Mouse (Mus musculus) CH12.LX (cell line): ENCODE measurements around the gene Cpt1a. TPM values are rescaled to one million over a fixed set of nuclear protein-coding genes. Genes with fewer than 3 reads are reported as not detected.

Experiments
- DNase-seq: peaks from one replicate; pipeline ENCODE4 v3.0.0-alpha.2; 2013; ENCODE audit errors: extremely low read depth
- H3K27ac ChIP-seq: 2 replicates; pipeline ENCODE4 v1.5.1; 2012; ENCODE audit warnings: low read depth, mild to moderate bottlenecking, control low read depth, moderate library complexity; ENCODE audit not compliant: insufficient read depth
- H3K27me3 ChIP-seq: replicated peaks from 2 replicates; pipeline ENCODE3; 2012; ENCODE audit warnings: inconsistent platforms
- H3K36me3 ChIP-seq, 2 experiments: replicated peaks in 1 of 2; 2 replicates each; pipeline versions ENCODE3 to v1.6.1; 2012; ENCODE audit warnings: inconsistent platforms in 1 of 2, low read length in 1 of 2, mild to moderate bottlenecking in 1 of 2, mixed read lengths in 1 of 2, moderate library complexity in 1 of 2; ENCODE audit not compliant: control insufficient read depth in 1 of 2, insufficient read depth in 1 of 2
- H3K4me1 ChIP-seq, 2 experiments: 2 replicates each; pipeline ENCODE4 v1.6.1; 2012; ENCODE audit warnings: inconsistent platforms in 1 of 2, moderate library complexity in 1 of 2; ENCODE audit not compliant: insufficient read depth in 2 of 2, control insufficient read depth in 1 of 2
- H3K4me2 ChIP-seq: 2 replicates; pipeline ENCODE4 v1.6.1; 2012; ENCODE audit warnings: low read depth, mild to moderate bottlenecking, control low read depth; ENCODE audit not compliant: poor library complexity, insufficient read depth, severe bottlenecking
- H3K4me3 ChIP-seq, 3 experiments: fragments of 150-350 bp in 1 of 3; sonication (generic) in 1 of 3; replicated peaks in 1 of 3; 2 replicates each; pipeline versions ENCODE3 to v1.5.1; 2011 to 2012; ENCODE audit warnings: low read depth in 2 of 3, low read length in 2 of 3, mild to moderate bottlenecking in 2 of 3, moderate library complexity in 2 of 3, control low read depth in 1 of 3, improper control_type of control experiment in 1 of 3, inconsistent platforms in 1 of 3, mixed read lengths in 1 of 3; ENCODE audit not compliant: poor library complexity in 1 of 3
- H3K79me2 ChIP-seq: replicated peaks from 2 replicates; pipeline ENCODE4 v1.6.1; 2012; ENCODE audit warnings: mild to moderate bottlenecking, moderate library complexity; ENCODE audit not compliant: control insufficient read depth, poor library complexity, insufficient read depth, severe bottlenecking; ENCODE audit errors: extremely low read depth
- H3K9ac ChIP-seq: 2 replicates; pipeline ENCODE4 v1.6.1; 2012; ENCODE audit warnings: low read depth, mild to moderate bottlenecking, control low read depth, moderate library complexity; ENCODE audit not compliant: insufficient read depth
- H3K9me3 ChIP-seq: replicated peaks from 2 replicates; pipeline ENCODE3; 2012; ENCODE audit warnings: low read length, inconsistent platforms, mixed read lengths
- BHLHE40 ChIP-seq: IDR thresholded peaks from 2 replicates; pipeline ENCODE4 v1.6.1; 2011; ENCODE audit warnings: mild to moderate bottlenecking, low read depth, low read length, improper control_type of control experiment
- CHD1 ChIP-seq: IDR thresholded peaks from 2 replicates; pipeline ENCODE4 v1.6.1; 2012; ENCODE audit warnings: low read depth, low read length, improper control_type of control experiment, inconsistent platforms
- CHD2 ChIP-seq: IDR thresholded peaks from 2 replicates; pipeline ENCODE4 v1.6.1; 2011; ENCODE audit warnings: low read length, improper control_type of control experiment
- CTCF ChIP-seq, 2 experiments: IDR thresholded peaks in 1 of 2; conservative IDR thresholded peaks in 1 of 2; 2 replicates each; pipeline ENCODE4 v1.5.1; 2011 to 2012; ENCODE audit warnings: low read depth in 2 of 2, low read length in 2 of 2, improper control_type of control experiment in 1 of 2, inconsistent platforms in 1 of 2, mild to moderate bottlenecking in 1 of 2, moderate library complexity in 1 of 2
- ELF1 ChIP-seq: IDR thresholded peaks from 2 replicates; pipeline ENCODE4 v1.6.1; 2014; ENCODE audit warnings: low read depth, mild to moderate bottlenecking, inconsistent platforms, low read length, improper control_type of control experiment
- EP300 ChIP-seq: IDR thresholded peaks from 2 replicates; pipeline ENCODE4 v1.6.1; 2011; ENCODE audit warnings: low read length, improper control_type of control experiment
- GABPA ChIP-seq: IDR thresholded peaks from 2 replicates; pipeline ENCODE4 v1.6.1; 2012; ENCODE audit warnings: low read depth, low read length, improper control_type of control experiment, inconsistent platforms; ENCODE audit not compliant: insufficient replicate concordance
- JUN ChIP-seq: IDR thresholded peaks from 2 replicates; pipeline ENCODE4 v1.6.1; 2011; ENCODE audit warnings: low read depth, mild to moderate bottlenecking, low read length, improper control_type of control experiment, moderate library complexity; ENCODE audit not compliant: insufficient read depth
- MEF2A ChIP-seq: IDR thresholded peaks from 2 replicates; pipeline ENCODE4 v1.6.1; 2014; ENCODE audit warnings: low read depth, mild to moderate bottlenecking, inconsistent platforms, low read length, improper control_type of control experiment, borderline replicate concordance
- MYC ChIP-seq: IDR thresholded peaks from 2 replicates; pipeline ENCODE4 v1.6.1; 2011; ENCODE audit warnings: low read depth, mild to moderate bottlenecking, improper control_type of control experiment, low read length
- NRF1 ChIP-seq: IDR thresholded peaks from 2 replicates; pipeline ENCODE4 v1.6.1; 2014; ENCODE audit warnings: low read depth, mild to moderate bottlenecking, inconsistent platforms, low read length, improper control_type of control experiment, moderate library complexity
- PAX5 ChIP-seq: IDR thresholded peaks from 2 replicates; pipeline ENCODE4 v1.6.1; 2012; ENCODE audit warnings: low read length, inconsistent platforms, mixed read lengths
- POLR2A ChIP-seq: IDR thresholded peaks from 2 replicates; pipeline ENCODE4 v1.6.1; 2011; ENCODE audit warnings: low read depth, mild to moderate bottlenecking, improper control_type of control experiment, low read length
- POLR2AphosphoS2 ChIP-seq: IDR thresholded peaks from 2 replicates; pipeline ENCODE4 v1.6.1; 2011; ENCODE audit warnings: low read depth, low read length, improper control_type of control experiment
- RCOR1 ChIP-seq: conservative IDR thresholded peaks from 2 replicates; pipeline ENCODE4 v1.6.1; 2012; ENCODE audit warnings: low read depth, mild to moderate bottlenecking, inconsistent platforms, low read length, improper control_type of control experiment
- SIN3A ChIP-seq: IDR thresholded peaks from 2 replicates; pipeline ENCODE4 v1.6.1; 2012; ENCODE audit warnings: low read length, improper control_type of control experiment, inconsistent platforms
- SMC3 ChIP-seq: IDR thresholded peaks from 2 replicates; pipeline ENCODE4 v1.6.1; 2011; ENCODE audit warnings: low read depth, low read length, improper control_type of control experiment
- TBP ChIP-seq: conservative IDR thresholded peaks from 2 replicates; pipeline ENCODE4 v1.6.1; 2011; ENCODE audit warnings: low read depth, low read length, improper control_type of control experiment
- ZC3H11A ChIP-seq: IDR thresholded peaks from 2 replicates; pipeline ENCODE4 v1.6.1; 2012; ENCODE audit warnings: low read depth, mild to moderate bottlenecking, inconsistent platforms, low read length, improper control_type of control experiment
- ZMIZ1 ChIP-seq: IDR thresholded peaks from 2 replicates; pipeline ENCODE4 v1.6.1; 2012; ENCODE audit warnings: low read depth, mild to moderate bottlenecking, inconsistent platforms, low read length, improper control_type of control experiment
- ZNF384 ChIP-seq: IDR thresholded peaks from 2 replicates; pipeline ENCODE4 v1.6.1; 2012; ENCODE audit warnings: low read depth, low read length, improper control_type of control experiment, inconsistent platforms
- dilution Hi-C: fragments of 300-500 bp; cut with MboI; formaldehyde crosslinking; loops from 2 replicates; pipeline ENCODE4 v1.14.3; 2020; ENCODE audit warnings: low sequenced_read_pairs; ENCODE audit not compliant: extremely low pct_unique_long_range_greater_than_20kb, extremely low pct_ligation_motif_present
- in situ Hi-C: fragments of 300-500 bp; cut with MboI; formaldehyde crosslinking; loops from 3 replicates; pipeline ENCODE4 v1.14.3; 2019; ENCODE audit warnings: low sequenced_read_pairs, low pct_ligation_motif_present, low pct_unique_long_range_greater_than_20kb, mixed read lengths
- polyA plus RNA-seq: library from polyadenylated mRNA; unstranded; fragments of >175 nt; gene quantifications from 2 replicates; pipeline ENCODE4 v1.2.1, GENCODE M21; 2012; ENCODE audit warnings: low read depth; ENCODE audit not compliant: insufficient read length
- total RNA-seq, 2 experiments: library from RNA; depleted of rRNA; stranded (reverse); fragments of 300-350 nt in 1 of 2; fragments of >200 nt in 1 of 2; gene quantifications; 2 replicates each; pipeline ENCODE4 v1.2.3; 2012 to 2014

The Cpt1a gene
- total and polyA plus RNA-seq, 3 experiments, result 0.81 to 4.5 (median 2.6) TPM

DNA sequence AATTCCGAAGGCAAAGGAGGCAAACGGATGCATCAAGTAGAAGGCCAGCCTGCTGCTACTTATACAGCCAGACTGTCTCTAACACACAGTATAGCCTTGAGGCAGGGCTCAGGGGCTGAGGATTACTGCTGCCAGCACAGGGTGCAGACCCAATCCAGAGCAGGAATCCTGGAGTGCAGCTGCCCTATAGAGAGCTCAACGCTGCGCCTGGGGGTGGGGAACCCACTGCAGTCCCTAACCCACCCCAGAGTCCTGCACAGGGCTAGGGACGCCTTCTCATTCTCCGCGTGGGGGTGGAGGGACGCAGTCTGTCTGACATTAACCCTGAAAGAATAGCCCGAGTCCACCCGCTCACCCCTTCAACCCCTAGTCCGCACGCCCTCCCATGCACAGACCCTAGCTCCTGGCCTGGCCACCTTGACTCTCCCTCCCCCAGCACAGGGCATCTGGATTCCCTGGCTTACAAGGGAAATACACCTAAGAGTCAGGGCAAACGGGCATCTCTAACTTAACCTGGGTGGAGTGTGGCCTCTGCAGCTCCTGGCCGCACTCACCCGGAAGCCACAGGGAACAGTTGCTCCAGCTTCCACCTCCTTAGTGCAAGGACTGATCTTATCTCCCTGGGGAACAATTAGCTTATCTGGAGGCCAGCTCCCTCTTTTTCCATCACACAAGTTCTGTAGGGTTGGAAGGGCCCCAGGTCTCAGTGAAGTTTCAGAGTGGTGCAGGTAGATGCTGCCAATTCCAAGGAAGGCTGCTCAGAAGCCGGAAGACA is 14.8 kb upstream of the Cpt1a start:
- no peak for DNase-seq
- H3K4me3 ChIP-seq, result no peak overlapping the region
- no peak overlapping the region for H3K4me2 ChIP-seq
- peaks cover 4 to 8% of the 10 kb centered on the region in 2 experiments; a peak in 3 of 4 replicates for H3K4me1 ChIP-seq
- H3K9ac ChIP-seq, result no peak overlapping the region
- H3K27ac ChIP-seq, result no peak overlapping the region
- H3K79me2 ChIP-seq, result no peaks in the 10 kb centered on the region
- H3K27me3 ChIP-seq, result peaks cover 3% of the 10 kb centered on the region
- no peaks in the 10 kb centered on the region for H3K36me3 ChIP-seq
- TF ChIP-seq TBP, result no peak
- no peak for TF ChIP-seq ELF1
- TF ChIP-seq ZMIZ1, result no peak
- TF ChIP-seq EP300, result no peak
- no peak for TF ChIP-seq POLR2A
- TF ChIP-seq ZC3H11A, result no peak
- no peak for TF ChIP-seq MYC
- TF ChIP-seq ZNF384, result no peak
- TF ChIP-seq CHD2, result no peak
- no peak for TF ChIP-seq SIN3A
- TF ChIP-seq MEF2A, result no peak
- TF ChIP-seq BHLHE40, result no peak
- no peak for TF ChIP-seq GABPA
- TF ChIP-seq CTCF (conservative IDR thresholded peaks at IDR 0.05 in 1 of 2, IDR thresholded peaks at IDR 0.05 in 1 of 2; ENCODE audit: low read depth in 2 of 2, low read length in 2 of 2), result no peak
- no peak for TF ChIP-seq CHD1
- TF ChIP-seq PAX5, result no peak
- in situ Hi-C loops, result no loop called here
- H3K9me3 ChIP-seq, result peaks cover 4% of the 10 kb centered on the region
- dilution Hi-C loops, result no loop called here

DNA sequence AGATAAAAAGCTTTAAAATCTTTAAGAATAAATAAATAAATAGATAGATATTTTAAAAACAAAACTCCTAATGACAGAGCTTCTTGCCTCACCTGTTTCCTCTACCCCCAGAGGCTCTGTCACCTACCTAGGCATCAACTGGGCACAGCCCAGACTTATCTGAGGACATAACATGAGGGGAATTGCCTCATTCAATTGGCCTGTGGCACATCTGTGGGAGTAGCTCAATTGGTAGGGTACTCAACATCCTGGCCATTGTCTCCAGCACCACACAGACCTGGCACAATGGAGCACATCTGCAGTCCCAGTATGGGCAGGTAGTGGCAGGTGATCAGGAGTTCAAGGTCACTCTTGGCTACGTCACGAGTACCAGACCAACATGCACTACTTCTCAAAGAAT is 2.8 kb upstream of the Cpt1a start:
- Histone ChIP-seq H3K4me1 (peaks cover 2 to 21% of the 10 kb centered on the region in 2 experiments), H3K4me2 (no peak overlapping the region), H3K9ac (no peak overlapping the region), H3K27me3 (peaks cover 18% of the 10 kb centered on the region), H3K79me2 (no peaks in the 10 kb centered on the region), H3K27ac (no peak overlapping the region), H3K9me3 (peaks cover 5% of the 10 kb centered on the region), H3K36me3 (no peaks in the 10 kb centered on the region), H3K4me3 (no peak overlapping the region)
- dilution Hi-C loops (no loop called here), in situ Hi-C loops (no loop called here)
- DNase-seq, result no peak
- TF ChIP-seq POLR2A (no peak), POLR2AphosphoS2 (no peak), SMC3 (no peak), JUN (no peak), RCOR1 (no peak), NRF1 (no peak), SIN3A (no peak), GABPA (no peak)
- TF ChIP-seq, all 38 proteins: peak for 0
